Mouse (Mus musculus): ENCODE measurements around the gene Ddias.

DNA sequence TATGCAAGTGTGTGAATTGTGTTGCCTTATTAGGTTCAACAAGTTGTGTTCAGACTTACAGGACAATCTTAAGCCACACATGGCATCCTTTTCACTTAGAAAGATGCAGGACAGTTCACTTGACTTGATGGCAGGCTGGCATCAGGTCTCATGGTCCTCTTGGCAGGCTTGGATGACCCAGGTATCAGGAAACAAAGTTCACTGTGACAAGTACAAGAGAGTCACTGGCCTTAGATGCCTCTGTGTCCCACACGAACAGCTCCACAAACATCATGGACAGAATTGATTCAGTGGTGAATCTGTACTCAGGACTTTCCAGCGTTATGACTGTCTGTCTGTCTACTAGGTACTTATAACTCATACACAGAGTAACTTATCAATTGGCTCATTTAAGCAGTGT, 39.7 kb downstream of the Ddias start:
- TF ChIP-seq POLR2A (IDR thresholded peaks at IDR 0.05; ENCODE audit: low read depth, low read length) (no peak), CTCF (IDR thresholded peaks at IDR 0.05; ENCODE audit: extremely low read depth, insufficient read length, insufficient replicate concordance, low read depth, low read length) (no peak)

All from small intestine, adult 2 months (tissue).